ENCODE assay signal across 8 mouse cellular contexts in genomic region chr11:90169200-90170013, GRCm38 (mm10). TPM values are rescaled to one million over a fixed set of nuclear protein-coding genes. Genes with fewer than 3 reads are reported as not detected.
DNase-seq lines count a peak whose midpoint lies in the region; ATAC-seq and TF ChIP-seq lines count a peak whose summit lies in the region.

No protein-coding gene starts in this region.

- H3K4me2 ChIP-seq in liver, embryonic 12.5 days = peak overlapping the region; percentile 14
- peak overlapping the region; percentile 35 for H3K4me2 ChIP-seq in stomach, postnatal 0 days (replicated peaks; ENCODE audit: low read depth)

- peaks cover 7% of the 10 kb centered on the region; the same call in 1 of the 2 replicates for H3K4me1 ChIP-seq in E14TG2a.4 (replicated peaks; ENCODE audit: low read depth, low read length)
- H3K4me1 ChIP-seq in liver, embryonic 12.5 days = no peaks in the 10 kb centered on the region
- no peaks in the 10 kb centered on the region for H3K4me1 ChIP-seq in stomach, postnatal 0 days (replicated peaks; ENCODE audit: control insufficient read depth, insufficient read depth)

- no peak for TF ChIP-seq EP300 in stomach, postnatal 0 days (optimal IDR thresholded peaks at IDR 0.05)

- DNase-seq in gastrocnemius, adult 18-20 months (ENCODE audit: low spot score) = peak; percentile 24
- DNase-seq in gastrocnemius, adult 8-10 months (ENCODE audit: low spot score in 2 of 2) = no peak
- DNase-seq in stomach, postnatal 0 days (ENCODE audit: low spot score) = no peak
- no peak for DNase-seq in urinary bladder, postnatal 10 days (ENCODE audit: low spot score)

- no peak overlapping the region for H3K9ac ChIP-seq in liver, embryonic 12.5 days
- no peak overlapping the region for H3K9ac ChIP-seq in stomach, postnatal 0 days (ENCODE audit: low read length)

- ATAC-seq in granulocyte monocyte progenitor cell, adult 5-6 weeks (replicated peaks; ENCODE audit: poor library complexity, severe bottlenecking) = peak; percentile 11
- no peak for ATAC-seq in liver, embryonic 12.5 days
- no peak for ATAC-seq in stomach, postnatal 0 days (ENCODE audit: low FRiP score, low TSS enrichment)
- no peak; the same call in 1 of the 2 replicates for ATAC-seq in megakaryocyte progenitor cell, adult 5-6 weeks (replicated peaks; ENCODE audit: poor library complexity)

- H3K36me3 ChIP-seq in E14TG2a.4 (ENCODE audit: insufficient read depth, low read length) = no peaks in the 10 kb centered on the region
- no peaks in the 10 kb centered on the region for H3K36me3 ChIP-seq in liver, embryonic 12.5 days
- H3K36me3 ChIP-seq in stomach, postnatal 0 days (ENCODE audit: control insufficient read depth, insufficient read depth, low read length) = no peaks in the 10 kb centered on the region

- peaks cover 10% of the 10 kb centered on the region for H3K27me3 ChIP-seq in E14TG2a.4 (ENCODE audit: insufficient read depth, low read length)
- no peaks in the 10 kb centered on the region; the same call in 1 of the 2 replicates for H3K27me3 ChIP-seq in liver, embryonic 12.5 days (replicated peaks)
- H3K27me3 ChIP-seq in stomach, postnatal 0 days (ENCODE audit: control insufficient read depth, insufficient read depth, low read length) = no peaks in the 10 kb centered on the region

- H3K27ac ChIP-seq in liver, embryonic 12.5 days = no peak overlapping the region
- H3K27ac ChIP-seq in stomach, postnatal 0 days (replicated peaks) = no peak overlapping the region

- H3K4me3 ChIP-seq in E14TG2a.4 (replicated peaks; ENCODE audit: low read length) = peak overlapping the region; percentile 35; the same call in 1 of the 2 replicates
- H3K4me3 ChIP-seq in liver, embryonic 12.5 days = no peak overlapping the region; the same call in 1 of the 2 replicates
- peak overlapping the region; percentile 0; the same call in 1 of the 2 replicates for H3K4me3 ChIP-seq in stomach, postnatal 0 days (ENCODE audit: low read depth, low read length)

- no peak for TF ChIP-seq CTCF in E14TG2a.4 (conservative IDR thresholded peaks at IDR 0.05; ENCODE audit: low read length)
- TF ChIP-seq CTCF in stomach, postnatal 0 days (IDR thresholded peaks at IDR 0.05; ENCODE audit: low read depth) = no peak

- H3K9me3 ChIP-seq in E14TG2a.4 (ENCODE audit: low read length) = no peaks in the 10 kb centered on the region
- no peaks in the 10 kb centered on the region for H3K9me3 ChIP-seq in liver, embryonic 12.5 days (replicated peaks)
- H3K9me3 ChIP-seq in stomach, postnatal 0 days (ENCODE audit: control insufficient read depth, low read length) = no peaks in the 10 kb centered on the region

- WGBS in liver, embryonic 12.5 days (ENCODE audit: insufficient replicate concordance) = 51% methylated on average over 20 of the region's 20 CpGs
- WGBS in stomach, postnatal 0 days = 54% methylated on average over 20 of the region's 20 CpGs

RNA-seq across cellular contexts. Expression of gene Gm45716, which starts 18.1 kb away (rescaled TPM):
- total RNA-seq in gastrocnemius, adult 18-20 months (2021) = 1 to 10 TPM; 1.2 to 2.6 TPM
- total RNA-seq in gastrocnemius, adult 8-10 months (2022) = 1 to 10 TPM; 1.7 to 3.3 (median 2.4) TPM
- total RNA-seq in granulocyte monocyte progenitor cell, adult 5-6 weeks (2014; fragmentation: Nextera tagmentation) = 6.9 and 8.3 TPM in 2 replicates
- total RNA-seq in granulocyte monocyte progenitor cell, adult 5-6 weeks (2017) = 9.1 and 10.1 TPM in 2 replicates
- polyA plus RNA-seq in liver, embryonic 12.5 days (2016; fragmentation: Nextera tagmentation; extraction: Ambion mirVana) = 3.0 and 3.4 TPM in 2 replicates
- polyA plus RNA-seq in stomach, postnatal 0 days (2015; fragmentation: Nextera tagmentation; extraction: Ambion mirVana) = 7.0 and 7.4 TPM in 2 replicates
- total RNA-seq in megakaryocyte progenitor cell, adult 5-6 weeks (2015) = 4.5 and 5.7 TPM in 2 replicates
- total RNA-seq in megakaryocyte progenitor cell, adult 5-6 weeks (2017) = 7.0 and 12.2 TPM in 2 replicates
